Mouse (Mus musculus) embryonic facial prominence, embryonic 10.5 days (tissue): ENCODE results near the gene 2310033P09Rik. TPM values are rescaled to one million over a fixed set of nuclear protein-coding genes. Genes with fewer than 3 reads are reported as not detected.

Experiments used
- DNase-seq: peaks from one replicate; pipeline ENCODE4 v3.0.0-alpha.2; 2017; ENCODE audit warnings: low spot score
- H3K27ac ChIP-seq: fragments of 300-500 bp; sonication (generic); replicated peaks from 2 replicates; pipeline ENCODE4 v1.5.1; 2016; ENCODE audit warnings: mild to moderate bottlenecking
- H3K27me3 ChIP-seq: fragments of 300-500 bp; sonication (generic); replicated peaks from 2 replicates; pipeline ENCODE4 v1.6.1; 2016; ENCODE audit warnings: low read depth, mild to moderate bottlenecking; ENCODE audit not compliant: poor library complexity, severe bottlenecking
- H3K36me3 ChIP-seq: fragments of 300-500 bp; sonication (generic); replicated peaks from 2 replicates; pipeline ENCODE4 v1.6.1; 2016; ENCODE audit warnings: mild to moderate bottlenecking, moderate library complexity
- H3K4me1 ChIP-seq: fragments of 300-500 bp; sonication (generic); 2 replicates; pipeline ENCODE4 v1.6.1; 2016
- H3K4me3 ChIP-seq: fragments of 300-500 bp; sonication (generic); 2 replicates; pipeline ENCODE4 v1.5.1; 2016; ENCODE audit warnings: mild to moderate bottlenecking, moderate library complexity
- H3K9me3 ChIP-seq: fragments of 300-500 bp; sonication (generic); 2 replicates; pipeline ENCODE4 v1.6.1; 2016; ENCODE audit warnings: mild to moderate bottlenecking
- WGBS: fragments of 180-500 bp; shearing (Covaris S2); methylation state at CpG from one replicate; pipeline ENCODE4 v1.1.7; 2016; 5-methylcytosine and 5-hydroxymethylcytosine counted together
- polyA plus RNA-seq: library from polyadenylated mRNA; unstranded; fragments of >200 nt; fragmentation: Nextera tagmentation; extraction: Ambion mirVana; gene quantifications from 2 replicates; pipeline ENCODE4 v1.2.1, GENCODE M21; 2016

Gene 2310033P09Rik
- 43.9 and 46.0 TPM in 2 replicates for polyA plus RNA-seq

DNA sequence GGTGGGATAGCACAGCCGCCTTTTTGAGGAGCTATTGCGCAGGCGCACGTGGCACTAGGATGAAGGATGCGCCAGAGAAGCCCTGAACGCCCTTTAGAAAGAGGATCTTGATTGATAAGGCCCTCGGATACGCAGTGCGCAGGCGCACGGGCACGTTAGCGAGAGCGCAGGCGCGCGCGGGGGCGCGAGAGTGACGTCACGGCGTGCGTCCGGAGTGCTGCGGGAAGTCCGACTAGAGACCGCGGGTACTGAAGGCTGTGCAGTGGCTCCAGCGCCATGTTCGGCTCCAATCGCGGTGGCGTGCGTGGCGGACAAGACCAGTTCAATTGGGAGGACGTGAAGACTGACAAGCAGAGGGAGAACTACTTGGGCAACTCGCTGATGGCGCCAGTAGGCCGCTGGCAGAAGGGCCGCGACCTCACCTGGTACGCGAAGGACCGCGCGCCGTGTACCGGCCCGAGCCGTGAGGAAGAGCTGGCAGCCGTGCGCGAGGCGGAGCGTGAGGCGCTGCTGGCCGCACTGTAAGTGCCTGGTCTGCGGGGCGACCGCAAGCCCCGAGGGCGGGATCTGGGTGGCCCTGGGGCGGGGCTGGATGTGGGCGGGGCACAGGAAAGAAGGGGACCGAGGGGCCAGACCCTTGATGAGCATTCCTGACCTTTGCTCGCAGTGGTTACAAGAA lies at the start of gene 2310033P09Rik:
2310033P09Rik (plus strand) TSS at position 169 of the 679 bp plus-strand sequence.
- WGBS = under 1% methylated on average over 67 of the region's 67 CpGs
- H3K36me3 ChIP-seq = peaks cover 81% of the 10 kb centered on the region

DNA sequence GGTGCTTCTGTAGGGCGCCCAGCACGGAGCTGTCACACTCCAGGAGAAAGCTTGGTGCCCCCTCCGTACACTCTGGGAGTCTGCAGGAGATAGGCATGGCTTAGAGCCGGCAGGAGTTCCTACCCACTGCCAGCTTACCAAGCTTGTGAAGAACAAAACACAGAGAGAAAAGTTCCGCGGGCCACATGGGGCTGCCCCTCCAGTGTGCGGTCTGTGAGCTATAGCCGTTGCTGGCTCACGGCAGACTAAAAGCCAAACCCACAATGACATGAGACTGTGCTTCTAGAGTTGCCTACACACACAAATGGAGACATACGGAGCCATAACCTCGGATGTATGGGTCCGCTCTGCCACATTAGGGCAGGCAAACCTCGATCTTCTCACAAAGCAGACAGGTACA lies 49.0 kb upstream of the 2310033P09Rik start:
- Histone ChIP-seq H3K4me3 (no peak overlapping the region), H3K27me3 (no peaks in the 10 kb centered on the region), H3K36me3 (peaks cover 31% of the 10 kb centered on the region), H3K27ac (no peak overlapping the region), H3K4me1 (peaks cover 11% of the 10 kb centered on the region), H3K9me3 (no peaks in the 10 kb centered on the region)
- WGBS = 94% methylated on average over 13 of the region's 13 CpGs
- DNase-seq = no peak

More for the DNA sequence above, at the start of gene 2310033P09Rik:
- Histone ChIP-seq H3K9me3 (no peaks in the 10 kb centered on the region), H3K27me3 (no peaks in the 10 kb centered on the region), H3K4me3 (peak within 1 kb of the TSS; percentile 77), H3K4me1 (peaks cover 23% of the 10 kb centered on the region), H3K27ac (peak within 1 kb of the TSS; percentile 87)
- peak; percentile 97 for DNase-seq

DNA sequence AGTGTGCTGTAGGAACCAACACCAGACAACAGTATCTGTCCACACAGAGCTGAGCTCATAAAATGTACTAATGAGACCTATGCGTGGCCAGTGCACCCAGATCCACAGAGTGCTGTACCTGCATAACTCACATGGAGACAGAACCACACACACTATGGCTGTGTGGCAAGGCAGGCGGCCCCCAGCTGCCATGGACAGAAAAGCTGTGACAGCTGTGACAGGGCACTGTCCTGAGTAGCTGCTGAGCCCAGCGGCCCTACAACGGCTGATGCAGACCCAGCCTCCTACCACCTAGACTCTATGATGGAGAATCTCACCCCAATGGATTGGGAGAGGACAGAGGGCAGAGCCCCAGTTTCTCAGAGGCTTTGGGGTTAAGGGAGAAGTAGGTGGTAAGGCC lies 48.6 kb upstream of the 2310033P09Rik start:
- DNase-seq = no peak
- 93% methylated on average over 4 of the region's 4 CpGs for WGBS
- Histone ChIP-seq H3K9me3 (no peaks in the 10 kb centered on the region), H3K27ac (no peak overlapping the region), H3K27me3 (no peaks in the 10 kb centered on the region), H3K4me3 (no peak overlapping the region), H3K36me3 (peaks cover 31% of the 10 kb centered on the region), H3K4me1 (peaks cover 16% of the 10 kb centered on the region)

DNA sequence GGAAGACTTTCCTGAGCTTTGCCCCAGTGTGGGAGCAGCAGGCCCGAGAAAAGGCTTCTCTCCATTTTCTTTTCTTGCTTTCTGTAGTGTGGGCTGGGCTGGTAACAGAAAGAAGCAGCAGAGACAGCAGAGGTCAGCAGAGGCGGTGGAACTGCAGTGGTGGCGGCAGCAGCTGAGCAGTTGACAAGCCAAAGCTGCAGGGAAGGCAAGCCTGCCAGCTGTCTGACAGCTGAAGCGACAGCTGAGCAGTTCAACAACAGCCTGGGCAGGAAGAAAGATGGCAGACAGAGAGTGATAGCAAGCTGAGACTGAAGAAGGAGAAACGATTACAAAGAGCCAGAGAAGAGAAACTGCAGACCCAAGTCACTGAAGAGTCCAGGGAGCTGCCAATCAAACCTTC lies 46.7 kb upstream of the 2310033P09Rik start:
- 80% methylated on average over 5 of the region's 5 CpGs for WGBS
- DNase-seq = no peak
- H3K4me1 ChIP-seq = peaks cover 16% of the 10 kb centered on the region
- peaks cover 21% of the 10 kb centered on the region for H3K36me3 ChIP-seq
- no peak overlapping the region for H3K4me3 ChIP-seq
- H3K9me3 ChIP-seq = no peaks in the 10 kb centered on the region
- H3K27me3 ChIP-seq = no peaks in the 10 kb centered on the region
- no peak overlapping the region for H3K27ac ChIP-seq

DNA sequence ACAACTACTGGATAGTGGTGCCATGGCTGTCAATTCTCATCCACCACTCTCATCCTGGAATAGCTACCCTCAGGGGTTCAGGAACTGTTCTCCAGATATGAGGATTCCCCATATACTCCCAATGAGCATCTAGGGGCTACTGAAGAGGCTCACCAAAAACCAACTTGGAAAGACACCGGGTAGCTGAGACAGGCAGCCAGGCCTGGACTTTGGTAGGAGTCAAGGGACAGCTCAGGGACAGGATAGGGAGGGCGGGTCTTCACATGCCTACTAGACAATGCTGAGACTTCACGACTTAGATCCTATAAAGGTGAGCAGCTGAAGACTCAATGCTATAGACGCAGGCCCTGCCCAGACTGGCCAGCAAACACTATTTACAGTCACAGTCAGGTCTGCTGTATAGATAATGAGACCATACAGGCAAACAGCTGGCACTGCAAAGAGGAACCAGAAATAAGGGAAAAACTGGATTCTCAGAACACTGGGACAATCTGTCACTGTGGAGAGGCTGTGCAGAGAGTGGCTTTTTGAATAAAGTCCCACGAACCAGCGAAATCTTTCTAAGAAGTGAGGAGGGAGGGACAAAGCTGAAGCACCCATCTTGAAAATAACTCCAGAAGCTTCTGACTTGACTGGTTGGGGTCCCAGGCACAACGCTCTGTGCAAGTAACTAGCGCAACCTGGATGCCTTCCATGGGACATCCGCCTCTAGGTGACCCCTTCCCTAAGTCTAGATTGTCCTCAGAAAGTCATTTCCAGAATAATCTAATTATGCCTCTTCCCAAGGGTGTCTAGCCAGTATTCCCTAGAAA lies 45.5 kb upstream of the 2310033P09Rik start:
- Histone ChIP-seq H3K4me1 (peaks cover 16% of the 10 kb centered on the region), H3K9me3 (no peaks in the 10 kb centered on the region), H3K27me3 (no peaks in the 10 kb centered on the region), H3K27ac (peak overlapping the region; percentile 95), H3K36me3 (peaks cover 11% of the 10 kb centered on the region), H3K4me3 (peak overlapping the region; percentile 70)
- no peak for DNase-seq
- WGBS = 64% methylated on average over 9 of the region's 9 CpGs

DNA sequence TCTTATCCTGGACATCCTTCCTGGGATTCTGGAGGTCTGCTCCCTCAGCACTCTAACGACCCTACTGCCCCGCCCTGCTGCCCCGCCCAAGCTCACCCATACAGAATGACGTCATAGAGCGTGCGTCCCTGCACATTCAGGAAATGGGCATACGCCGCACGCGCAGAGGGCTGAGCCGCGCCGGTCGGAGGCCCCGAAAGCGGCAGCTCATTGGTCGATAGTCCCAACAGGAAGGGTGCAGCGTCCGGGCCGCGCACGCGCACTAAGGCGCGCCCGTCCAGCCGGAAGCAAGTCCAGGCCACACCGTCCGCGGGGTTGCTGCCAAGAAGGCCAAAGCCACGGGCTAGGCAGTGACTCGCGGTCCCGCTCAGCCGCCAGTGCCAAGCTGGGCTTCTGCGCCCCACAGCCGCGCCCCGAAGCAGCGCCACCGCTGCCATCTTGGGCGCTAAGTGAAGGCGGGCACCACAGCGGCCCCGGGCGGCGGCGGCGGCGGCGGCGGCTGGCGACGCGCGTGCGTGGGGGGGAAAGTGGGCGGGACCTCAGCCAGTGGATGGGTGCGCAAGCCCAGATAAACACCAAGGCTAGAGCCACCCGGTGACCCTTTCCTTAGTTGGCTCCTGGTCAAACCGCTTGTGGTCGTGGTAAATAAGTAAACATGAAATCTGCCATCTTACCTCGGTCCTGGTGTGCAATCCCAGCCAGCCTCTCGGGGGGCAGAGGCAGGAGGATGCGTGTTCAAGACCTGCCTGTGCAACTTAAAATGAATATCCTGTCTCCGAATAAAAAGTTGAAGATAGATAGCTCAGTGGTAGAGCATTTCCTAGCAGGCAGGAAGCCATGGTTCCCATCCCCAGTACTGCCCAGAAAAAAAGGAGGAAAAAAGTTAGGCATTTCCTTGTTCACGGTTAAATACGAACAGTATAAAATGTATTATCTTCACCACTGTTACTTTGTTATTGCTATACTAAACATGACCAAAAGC lies 44.6 kb upstream of the 2310033P09Rik start, which contains the start of gene Iba57:
Iba57 (minus strand) TSS at position 485 of the 982 bp plus-strand sequence.
- 3% methylated on average over 68 of the region's 68 CpGs for WGBS
- H3K27ac ChIP-seq = peak within 1 kb of the TSS; percentile 95

DNA sequence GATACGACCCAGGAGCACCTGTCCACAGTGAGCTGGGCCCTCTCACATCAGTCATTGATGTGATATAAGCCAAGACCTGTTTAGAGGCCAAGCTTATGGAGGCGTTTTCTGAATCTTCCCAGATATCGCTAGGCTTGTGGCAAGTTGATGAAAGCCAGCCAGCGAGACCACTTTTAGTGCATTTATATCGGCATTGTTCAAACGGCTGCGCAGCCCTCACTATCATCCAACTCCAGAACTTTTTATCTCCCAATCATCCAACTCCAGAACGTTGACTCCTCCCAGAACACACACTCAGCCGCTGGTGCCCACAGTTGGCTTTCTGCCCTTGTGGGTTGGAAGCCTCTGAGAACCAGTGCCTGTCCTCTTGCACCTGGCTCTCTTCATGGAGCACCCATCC lies 43.7 kb upstream of the 2310033P09Rik start:
- no peaks in the 10 kb centered on the region for H3K27me3 ChIP-seq
- WGBS = 88% methylated on average over 9 of the region's 9 CpGs
- no peaks in the 10 kb centered on the region for H3K36me3 ChIP-seq
- H3K4me1 ChIP-seq = peaks cover 16% of the 10 kb centered on the region
- no peaks in the 10 kb centered on the region for H3K9me3 ChIP-seq
- H3K27ac ChIP-seq = no peak overlapping the region; the same call in 1 of the 2 replicates
- DNase-seq = no peak
- H3K4me3 ChIP-seq = peak overlapping the region; percentile 70

More for the DNA sequence above, 44.6 kb upstream of the 2310033P09Rik start, which contains the start of gene Iba57:
- H3K27me3 ChIP-seq = no peaks in the 10 kb centered on the region
- peak; percentile 99 for DNase-seq
- H3K9me3 ChIP-seq = no peaks in the 10 kb centered on the region
- peaks cover 2% of the 10 kb centered on the region; the same call in 1 of the 2 replicates for H3K36me3 ChIP-seq
- H3K4me1 ChIP-seq = peaks cover 16% of the 10 kb centered on the region
- peak within 1 kb of the TSS; percentile 70 for H3K4me3 ChIP-seq

DNA sequence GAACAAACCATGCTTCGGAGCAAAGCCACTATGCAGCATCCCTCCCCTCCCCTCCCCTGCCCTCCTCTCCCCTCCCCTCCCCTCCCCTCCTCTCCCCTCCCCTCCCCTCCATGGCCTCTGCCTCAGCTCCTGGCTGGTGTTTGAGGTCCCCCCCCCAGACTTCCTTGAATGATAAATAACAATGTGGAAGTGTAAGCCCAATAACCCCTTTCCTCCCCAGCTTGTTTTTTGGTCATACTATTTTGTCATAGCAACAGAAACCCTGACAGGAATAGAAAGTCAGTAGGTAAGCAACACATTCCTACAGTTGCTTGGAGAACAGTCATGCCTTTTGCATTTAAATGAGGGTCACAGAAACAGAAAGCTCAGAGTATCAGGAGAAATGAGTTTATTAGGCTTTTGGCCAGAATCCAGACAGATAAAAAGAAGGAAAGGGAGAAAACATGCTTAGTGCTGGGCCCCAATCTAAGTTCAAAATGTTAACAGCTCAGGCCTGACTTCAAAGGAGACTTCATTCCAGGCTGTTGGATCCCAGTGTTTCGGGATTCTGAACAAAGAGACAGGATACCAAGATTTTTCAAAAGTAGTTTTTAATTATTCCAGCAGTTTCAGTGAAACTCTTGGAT lies 42.4 kb upstream of the 2310033P09Rik start:
- 67% methylated on average over 2 of the region's 2 CpGs for WGBS
- H3K4me3 ChIP-seq = no peak overlapping the region
- peaks cover 16% of the 10 kb centered on the region for H3K4me1 ChIP-seq
- no peak for DNase-seq
- H3K9me3 ChIP-seq = no peaks in the 10 kb centered on the region
- H3K27me3 ChIP-seq = 0 out of 2 replicates have a peak, but pooled peaks cover 3% of the 10 kb centered on the region
- no peaks in the 10 kb centered on the region for H3K36me3 ChIP-seq
- H3K27ac ChIP-seq = no peak overlapping the region

DNA sequence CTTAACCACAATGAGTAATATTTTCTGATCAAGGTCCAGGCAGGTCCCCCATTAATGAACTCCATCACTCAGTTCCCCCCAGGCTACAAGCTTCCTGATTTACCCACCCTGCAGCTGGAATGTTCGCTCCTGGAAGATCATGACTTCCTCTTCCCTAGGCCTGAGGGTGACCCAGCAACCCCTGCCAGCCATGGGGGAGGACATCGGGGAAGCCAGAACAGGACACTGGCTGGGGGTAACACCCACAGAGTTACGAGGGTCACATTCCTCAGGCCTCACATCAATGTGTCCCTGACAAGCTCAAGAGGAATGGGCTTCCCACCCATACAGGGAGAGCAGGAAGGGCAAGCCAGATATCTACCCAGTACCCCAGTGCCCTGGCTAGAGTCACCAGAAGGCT lies 38.3 kb upstream of the 2310033P09Rik start:
- DNase-seq = no peak
- Histone ChIP-seq H3K36me3 (no peaks in the 10 kb centered on the region), H3K27ac (no peak overlapping the region), H3K4me3 (no peak overlapping the region), H3K27me3 (peaks cover 28% of the 10 kb centered on the region), H3K4me1 (no peaks in the 10 kb centered on the region), H3K9me3 (no peaks in the 10 kb centered on the region)
- WGBS = 63% methylated on average over 3 of the region's 3 CpGs

DNA sequence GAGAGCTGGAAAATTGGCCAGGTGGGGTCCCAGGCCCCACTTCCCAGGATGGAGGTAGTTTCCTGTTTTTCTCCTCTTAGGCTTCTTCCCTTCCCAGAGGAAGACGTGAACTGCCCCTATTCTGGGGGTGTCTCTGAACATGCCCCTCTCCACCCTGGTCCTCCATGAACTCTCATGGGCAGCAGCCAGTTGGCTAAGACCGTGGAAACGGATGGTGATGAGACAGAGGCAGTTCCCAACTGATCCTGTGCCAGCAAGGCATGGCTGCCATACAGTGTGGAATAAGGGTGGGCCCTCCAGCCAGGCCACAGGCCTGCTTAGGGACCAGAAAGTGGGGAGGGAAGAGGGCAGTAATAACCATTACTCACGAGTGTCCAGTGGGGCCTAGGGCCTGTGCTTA lies 37.6 kb upstream of the 2310033P09Rik start:
- 76% methylated on average over 4 of the region's 4 CpGs for WGBS
- no peak overlapping the region for H3K4me3 ChIP-seq
- H3K4me1 ChIP-seq = no peaks in the 10 kb centered on the region
- H3K27ac ChIP-seq = no peak overlapping the region
- H3K36me3 ChIP-seq = no peaks in the 10 kb centered on the region
- H3K9me3 ChIP-seq = no peaks in the 10 kb centered on the region
- no peak for DNase-seq
- H3K27me3 ChIP-seq = peaks cover 35% of the 10 kb centered on the region

DNA sequence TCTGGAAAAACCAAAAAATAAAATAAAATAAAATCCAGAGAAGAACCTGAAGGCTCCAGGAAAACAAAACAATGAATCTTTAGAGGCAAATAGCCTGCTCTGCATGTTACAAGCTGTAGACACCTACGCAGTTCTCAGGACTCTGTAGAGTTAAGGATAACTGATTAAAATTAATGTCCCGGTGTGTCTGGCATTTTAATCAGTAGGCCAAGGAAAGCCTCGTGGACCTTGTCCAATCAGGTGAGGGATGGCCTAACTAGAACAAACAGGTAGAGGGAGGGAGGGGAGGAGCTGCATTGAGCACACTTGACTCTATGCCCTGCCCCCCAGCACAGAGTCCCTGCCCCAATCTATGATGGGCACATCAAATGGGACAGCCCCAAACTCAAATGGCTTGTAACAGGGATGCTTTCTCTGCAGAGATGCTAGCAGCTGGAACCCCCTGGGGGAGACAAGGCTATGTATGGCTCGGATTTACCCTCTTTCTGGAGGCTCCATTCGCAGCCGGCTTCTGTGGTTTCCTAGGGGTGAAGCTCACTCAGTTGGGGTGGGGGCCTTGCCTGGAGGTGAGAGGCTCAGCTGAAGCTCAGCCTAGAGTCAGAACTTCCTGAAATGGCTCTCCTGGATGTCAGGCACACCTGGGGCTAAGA lies 33.8 kb upstream of the 2310033P09Rik start:
- Histone ChIP-seq H3K9me3 (no peaks in the 10 kb centered on the region), H3K4me1 (peaks cover 11% of the 10 kb centered on the region), H3K27ac (no peak overlapping the region), H3K36me3 (no peaks in the 10 kb centered on the region), H3K4me3 (no peak overlapping the region), H3K27me3 (peaks cover 73% of the 10 kb centered on the region)
- no peak for DNase-seq
- WGBS = 58% methylated on average over 6 of the region's 6 CpGs
